Mouse (Mus musculus) C2C12 (cell line): ENCODE measurements around the gene Fis1. TPM values are rescaled to one million over a fixed set of nuclear protein-coding genes. Genes with fewer than 3 reads are reported as not detected.

ENCODE experiments used
- H3K27me3 ChIP-seq: one replicate; pipeline ENCODE4 v1.6.1; 2011; ENCODE audit not compliant: control insufficient read depth, insufficient read depth, insufficient read length
- H3K36me3 ChIP-seq: one replicate; pipeline ENCODE4 v1.6.1; 2011; ENCODE audit not compliant: control insufficient read depth, insufficient read depth
- H3K4me3 ChIP-seq: one replicate; pipeline ENCODE4 v1.5.1; 2011; ENCODE audit warnings: mild to moderate bottlenecking, control low read depth; ENCODE audit not compliant: poor library complexity, insufficient read depth, severe bottlenecking
- H3K79me2 ChIP-seq: one replicate; pipeline ENCODE4 v1.6.1; 2011; ENCODE audit not compliant: control insufficient read depth, insufficient read depth
- H3K79me3 ChIP-seq: one replicate; pipeline ENCODE4 v1.6.1; 2011; ENCODE audit warnings: low read depth, control low read depth
- H3ac ChIP-seq: one replicate; pipeline ENCODE3; 2011; ENCODE audit warnings: low read depth; ENCODE audit not compliant: control insufficient read depth, insufficient read length
- CEBPB ChIP-seq: IDR thresholded peaks from one replicate; pipeline ENCODE4 v1.6.1; 2011; ENCODE audit warnings: low read depth, mild to moderate bottlenecking, control low read depth, moderate library complexity
- CTCF ChIP-seq: IDR thresholded peaks from one replicate; pipeline ENCODE4 v1.5.1; 2011; ENCODE audit not compliant: control insufficient read depth, insufficient read depth, insufficient read length
- FOSL1 ChIP-seq: IDR thresholded peaks from one replicate; pipeline ENCODE4 v1.8.0; 2011; ENCODE audit warnings: mild to moderate bottlenecking, low read length; ENCODE audit not compliant: poor library complexity, insufficient read depth, severe bottlenecking
- MAX ChIP-seq: IDR thresholded peaks from one replicate; pipeline ENCODE4 v1.6.1; 2011; ENCODE audit warnings: mild to moderate bottlenecking, control low read depth
- MYOD1 ChIP-seq: IDR thresholded peaks from one replicate; pipeline ENCODE4 v1.6.1; 2011; ENCODE audit warnings: low read depth; ENCODE audit not compliant: control insufficient read depth, insufficient read length
- MYOG ChIP-seq: IDR thresholded peaks from one replicate; pipeline ENCODE4 v1.6.1; 2011; ENCODE audit not compliant: control insufficient read depth, insufficient read length; ENCODE audit errors: extremely low read depth
- USF1 ChIP-seq: IDR thresholded peaks from one replicate; pipeline ENCODE4 v1.6.1; 2011; ENCODE audit warnings: low read depth, mild to moderate bottlenecking, control low read depth, moderate library complexity
- polyA plus RNA-seq: library from polyadenylated mRNA; unstranded; fragments of >200 nt; fragmentation: generic; extraction: Trizol; gene quantifications from one replicate; pipeline ENCODE4 v1.2.1, GENCODE M21; 2012; ENCODE audit warnings: missing spikeins

Fis1 gene
- polyA plus RNA-seq, 1 experiment, result 311 TPM

- Histone ChIP-seq H3K36me3 (peaks cover 9% of the 10 kb centered on the region), H3K79me2 (peaks cover 67% of the 10 kb centered on the region), H3K4me3 (no peak overlapping the region), H3ac (no peak overlapping the region), H3K79me3 (peaks cover 27% of the 10 kb centered on the region), H3K27me3 (no peaks in the 10 kb centered on the region)
- no peak for TF ChIP-seq MYOD1
- no peak for TF ChIP-seq MYOG
- TF ChIP-seq CEBPB, result no peak
- no peak for TF ChIP-seq FOSL1
- no peak for TF ChIP-seq MAX
- no peak for TF ChIP-seq CTCF
- TF ChIP-seq USF1, result no peak
These were observed 2.5 kb downstream of the Fis1 start for GRCm38 (mm10) chr5:136955622-136956021.

- no peak for TF ChIP-seq MAX
- no peak for TF ChIP-seq MYOG
- TF ChIP-seq USF1, result no peak
- TF ChIP-seq MYOD1, result no peak
- no peak for TF ChIP-seq FOSL1
- no peak for TF ChIP-seq CTCF
- no peak for TF ChIP-seq CEBPB
- peaks cover 70% of the 10 kb centered on the region for H3K79me2 ChIP-seq
- no peak overlapping the region for H3K4me3 ChIP-seq
- no peak overlapping the region for H3ac ChIP-seq
- no peaks in the 10 kb centered on the region for H3K27me3 ChIP-seq
- peaks cover 27% of the 10 kb centered on the region for H3K79me3 ChIP-seq
- peaks cover 9% of the 10 kb centered on the region for H3K36me3 ChIP-seq
These were observed 4.2 kb downstream of the Fis1 start for GRCm38 (mm10) chr5:136957250-136957649.

GRCm38 (mm10) chr5:136958991-136959605 is 6.0 kb downstream of the Fis1 start:
- TF ChIP-seq MYOD1 (no peak), FOSL1 (no peak)
- Histone ChIP-seq H3K27me3 (no peaks in the 10 kb centered on the region), H3K36me3 (peaks cover 24% of the 10 kb centered on the region), H3K79me3 (peaks cover 26% of the 10 kb centered on the region), H3ac (no peak overlapping the region), H3K79me2 (peaks cover 78% of the 10 kb centered on the region), H3K4me3 (no peak overlapping the region)

- H3ac ChIP-seq, result no peak overlapping the region
- H3K4me3 ChIP-seq, result no peak overlapping the region
- no peaks in the 10 kb centered on the region for H3K27me3 ChIP-seq
- H3K36me3 ChIP-seq, result peaks cover 30% of the 10 kb centered on the region
- TF ChIP-seq USF1 (no peak), CTCF (no peak), FOSL1 (no peak), MAX (no peak), CEBPB (no peak), MYOG (no peak)
- H3K79me2 ChIP-seq, result peaks cover 78% of the 10 kb centered on the region
- H3K79me3 ChIP-seq, result peaks cover 16% of the 10 kb centered on the region
These were observed 7.0 kb downstream of the Fis1 start for GRCm38 (mm10) chr5:136960053-136960452.

- TF ChIP-seq MYOD1 (no peak), MYOG (no peak), CEBPB (no peak), MAX (no peak), USF1 (peak; percentile 59)
- Histone ChIP-seq H3K79me3 (peaks cover 14% of the 10 kb centered on the region), H3K36me3 (peaks cover 36% of the 10 kb centered on the region), H3K27me3 (no peaks in the 10 kb centered on the region), H3ac (no peak overlapping the region), H3K4me3 (peak overlapping the region; percentile 53), H3K79me2 (peaks cover 67% of the 10 kb centered on the region)
These were observed 8.4 kb downstream of the Fis1 start for GRCm38 (mm10) chr5:136961334-136961982.
